Mouse (Mus musculus): Measurements from ENCODE around the gene Atf3. TPM values are rescaled to one million over a fixed set of nuclear protein-coding genes. Genes with fewer than 3 reads are reported as not detected.

The Atf3 gene
- total RNA-seq (2014; rRNA removed): 0.62 and 1.5 TPM in 2 replicates
- 1.1 and 1.4 TPM in 2 replicates for polyA plus RNA-seq (2015; fragmentation: Nextera tagmentation; extraction: Ambion mirVana)

DNA sequence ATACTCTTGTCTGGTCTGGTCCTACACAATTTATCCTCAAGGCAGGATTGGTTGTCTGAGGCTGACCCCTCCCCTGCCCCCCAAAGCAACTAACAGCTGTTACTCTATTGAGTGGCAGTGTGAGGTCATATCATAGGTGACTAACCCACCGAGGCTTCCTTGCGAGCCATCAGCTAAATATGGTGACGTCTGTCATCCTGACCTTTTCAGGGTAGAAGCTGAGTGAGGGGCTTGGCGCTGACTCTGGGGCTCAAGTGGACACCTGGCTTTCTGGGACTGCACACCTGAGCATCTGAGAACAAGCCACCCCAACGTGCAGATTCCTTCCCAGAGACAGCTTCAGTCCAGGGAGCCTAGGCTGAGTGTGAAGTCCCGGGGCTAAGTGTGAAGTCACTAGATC lies at the start of gene Atf3:
Gene Atf3 (minus strand): TSS at position 101 of the 400 bp plus-strand sequence.
- H3K4me2 ChIP-seq (ENCODE audit: low read depth): no peak within 1 kb of the TSS
- H3K4me3 ChIP-seq (ENCODE audit: low read depth, low read length): no peak within 1 kb of the TSS
- no peak for TF ChIP-seq CTCF (IDR thresholded peaks at IDR 0.05; ENCODE audit: low read depth)
- H3K4me1 ChIP-seq (ENCODE audit: insufficient read depth): no peaks in the 10 kb centered on the region
- no peaks in the 10 kb centered on the region for H3K36me3 ChIP-seq (ENCODE audit: insufficient read depth)
- ATAC-seq (no peak), DNase-seq (no peak)
- no peak within 1 kb of the TSS for H3K9ac ChIP-seq
- H3K9me3 ChIP-seq (ENCODE audit: low read length): no peaks in the 10 kb centered on the region
- WGBS: 75% methylated on average over 6 of the region's 6 CpGs
- H3K27me3 ChIP-seq (ENCODE audit: insufficient read depth, low read length): no peaks in the 10 kb centered on the region
- no peak within 1 kb of the TSS for H3K27ac ChIP-seq (ENCODE audit: low read depth, low read length)

DNA sequence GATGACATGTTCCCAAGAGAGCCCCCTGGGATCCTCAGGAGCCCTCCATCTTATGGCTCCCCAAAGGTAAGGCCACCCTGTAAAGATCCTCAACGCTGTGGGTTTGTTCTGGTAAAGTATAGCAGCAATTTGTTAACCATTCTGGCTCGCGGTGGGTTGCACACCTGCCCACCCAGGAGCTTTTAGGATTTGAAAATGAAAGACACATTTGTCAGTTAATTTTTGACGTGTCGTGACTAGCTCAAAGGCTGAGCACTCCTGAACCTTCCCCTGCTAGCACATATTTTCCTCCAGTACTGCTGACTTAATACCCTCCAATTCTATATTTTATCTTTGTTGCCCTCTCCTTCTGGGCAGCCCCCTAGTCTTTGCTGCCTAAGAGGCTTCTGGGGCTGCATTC lies 49.3 kb upstream of the Atf3 start:
- TF ChIP-seq CTCF (IDR thresholded peaks at IDR 0.05; ENCODE audit: low read depth): no peak
- H3K36me3 ChIP-seq (ENCODE audit: insufficient read depth): no peaks in the 10 kb centered on the region
- H3K27ac ChIP-seq (ENCODE audit: low read depth, low read length): no peak overlapping the region
- DNase-seq (no peak), ATAC-seq (no peak)
- no peaks in the 10 kb centered on the region for H3K4me1 ChIP-seq (ENCODE audit: insufficient read depth)
- no peak overlapping the region for H3K4me3 ChIP-seq (ENCODE audit: low read depth, low read length)
- H3K27me3 ChIP-seq (ENCODE audit: insufficient read depth, low read length): no peaks in the 10 kb centered on the region
- no peaks in the 10 kb centered on the region for H3K9me3 ChIP-seq (ENCODE audit: low read length)
- no peak overlapping the region for H3K4me2 ChIP-seq (ENCODE audit: low read depth)
- H3K9ac ChIP-seq: no peak overlapping the region
- WGBS: 87% methylated on average over 5 of the region's 5 CpGs

DNA sequence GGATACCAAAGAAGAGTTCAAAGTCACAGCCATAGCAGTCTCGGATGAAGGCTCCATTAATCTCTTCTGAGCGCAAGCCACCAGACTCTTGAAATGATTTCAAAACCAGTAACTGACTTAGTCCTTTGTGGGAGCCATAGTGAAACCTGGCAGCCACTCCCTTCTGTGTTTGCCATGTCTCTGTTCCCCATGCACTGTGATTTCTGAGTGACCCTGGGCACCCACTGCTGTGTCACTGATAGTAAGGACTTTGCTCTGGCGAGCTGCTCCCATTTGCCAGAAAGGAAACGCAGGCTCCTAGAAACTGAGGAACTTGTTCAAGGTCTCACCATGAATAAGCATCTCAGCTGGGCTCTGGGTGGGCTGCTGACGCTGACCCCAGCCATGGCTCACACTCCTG lies 45.6 kb upstream of the Atf3 start:
- Histone ChIP-seq H3K4me1 (ENCODE audit: insufficient read depth) (no peaks in the 10 kb centered on the region), H3K9ac (no peak overlapping the region), H3K9me3 (ENCODE audit: low read length) (no peaks in the 10 kb centered on the region), H3K36me3 (ENCODE audit: insufficient read depth) (no peaks in the 10 kb centered on the region), H3K27ac (ENCODE audit: low read depth, low read length) (no peak overlapping the region), H3K27me3 (ENCODE audit: insufficient read depth, low read length) (no peaks in the 10 kb centered on the region), H3K4me3 (ENCODE audit: low read depth, low read length) (no peak overlapping the region), H3K4me2 (ENCODE audit: low read depth) (no peak overlapping the region)
- no peak for TF ChIP-seq CTCF (IDR thresholded peaks at IDR 0.05; ENCODE audit: low read depth)
- 91% methylated on average over 5 of the region's 5 CpGs for WGBS
- DNase-seq (no peak), ATAC-seq (no peak)

DNA sequence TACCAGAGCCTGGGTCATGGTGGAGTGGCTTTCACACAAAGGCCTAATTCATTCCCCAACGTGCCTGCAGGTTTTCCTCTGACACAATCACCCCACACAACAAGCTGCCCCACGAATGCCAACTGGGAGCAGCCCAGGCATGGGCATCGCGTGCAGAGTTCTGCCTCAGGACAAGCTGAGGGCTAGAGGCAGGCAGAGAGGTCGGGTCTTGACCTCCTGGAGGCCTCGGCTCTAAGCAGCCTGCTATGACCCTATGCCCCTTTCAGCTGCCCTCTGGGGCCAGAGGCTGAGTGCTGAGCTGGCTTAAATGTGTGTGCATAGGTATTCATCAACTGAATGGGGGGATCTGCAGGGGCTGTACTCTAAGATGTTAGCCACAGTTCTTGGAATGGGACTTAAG lies 44.0 kb upstream of the Atf3 start:
- Histone ChIP-seq H3K4me1 (ENCODE audit: insufficient read depth) (no peaks in the 10 kb centered on the region), H3K27ac (ENCODE audit: low read depth, low read length) (0 out of 2 replicates have a peak overlapping the region, but pooled peaks have one; percentile 21), H3K9me3 (ENCODE audit: low read length) (no peaks in the 10 kb centered on the region), H3K27me3 (ENCODE audit: insufficient read depth, low read length) (no peaks in the 10 kb centered on the region), H3K9ac (no peak overlapping the region), H3K36me3 (ENCODE audit: insufficient read depth) (no peaks in the 10 kb centered on the region), H3K4me3 (ENCODE audit: low read depth, low read length) (no peak overlapping the region), H3K4me2 (ENCODE audit: low read depth) (no peak overlapping the region)
- 26% methylated on average over 6 of the region's 6 CpGs for WGBS
- no peak for TF ChIP-seq CTCF (IDR thresholded peaks at IDR 0.05; ENCODE audit: low read depth)
- DNase-seq (no peak), ATAC-seq (no peak)

DNA sequence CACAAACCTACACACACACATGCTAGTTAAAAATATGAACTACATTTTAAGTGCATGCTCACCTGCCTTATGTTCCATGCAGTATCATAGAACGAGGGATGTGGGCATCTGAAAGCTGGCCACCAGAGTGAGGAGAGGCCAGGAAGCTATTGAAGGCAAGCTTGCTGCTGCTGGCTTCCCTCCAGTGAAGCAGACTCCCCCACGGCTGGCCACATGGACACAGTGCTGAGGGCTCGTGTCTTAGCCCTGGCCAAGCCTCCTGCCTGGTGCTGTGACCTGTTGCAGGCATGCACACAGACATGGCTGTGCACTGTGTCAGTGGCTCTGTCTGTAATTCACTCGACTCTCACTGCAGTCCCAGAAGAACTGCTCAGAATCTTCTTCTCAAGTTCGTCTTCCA lies 41.8 kb upstream of the Atf3 start:
- H3K27ac ChIP-seq (ENCODE audit: low read depth, low read length): no peak overlapping the region
- DNase-seq (no peak), ATAC-seq (no peak)
- H3K9ac ChIP-seq: no peak overlapping the region
- no peaks in the 10 kb centered on the region for H3K36me3 ChIP-seq (ENCODE audit: insufficient read depth)
- WGBS: 72% methylated on average over 5 of the region's 5 CpGs
- no peaks in the 10 kb centered on the region for H3K4me1 ChIP-seq (ENCODE audit: insufficient read depth)
- no peak overlapping the region for H3K4me3 ChIP-seq (ENCODE audit: low read depth, low read length)
- H3K27me3 ChIP-seq (ENCODE audit: insufficient read depth, low read length): no peaks in the 10 kb centered on the region
- no peak overlapping the region for H3K4me2 ChIP-seq (ENCODE audit: low read depth)
- TF ChIP-seq CTCF (IDR thresholded peaks at IDR 0.05; ENCODE audit: low read depth): no peak
- H3K9me3 ChIP-seq (ENCODE audit: low read length): no peaks in the 10 kb centered on the region

DNA sequence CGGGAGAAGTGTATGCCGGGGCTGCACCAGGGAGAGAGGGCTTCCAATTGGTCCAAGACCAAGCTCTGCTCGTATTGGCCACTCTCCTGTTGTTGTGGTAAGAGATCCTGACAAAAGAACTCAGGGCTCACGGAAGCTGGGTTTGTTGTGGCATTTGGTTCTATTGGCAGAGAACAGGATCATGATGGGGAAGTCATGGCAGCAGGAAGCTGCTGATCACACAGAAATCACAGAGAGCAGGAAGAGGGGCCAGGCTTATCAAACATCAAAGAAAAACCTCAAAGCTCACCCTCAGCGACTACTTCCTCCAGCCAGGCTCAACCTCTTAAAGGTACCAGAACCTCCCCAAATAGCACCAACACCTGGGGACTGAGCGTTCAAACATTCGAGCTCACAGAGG lies 41.3 kb upstream of the Atf3 start:
- no peak overlapping the region for H3K9ac ChIP-seq
- no peak for TF ChIP-seq CTCF (IDR thresholded peaks at IDR 0.05; ENCODE audit: low read depth)
- no peak overlapping the region for H3K4me2 ChIP-seq (ENCODE audit: low read depth)
- 30% methylated on average over 7 of the region's 7 CpGs for WGBS
- DNase-seq (no peak), ATAC-seq (peak; percentile 16; the same call in 1 of the 2 replicates)
- no peaks in the 10 kb centered on the region for H3K4me1 ChIP-seq (ENCODE audit: insufficient read depth)
- no peaks in the 10 kb centered on the region for H3K27me3 ChIP-seq (ENCODE audit: insufficient read depth, low read length)
- no peaks in the 10 kb centered on the region for H3K9me3 ChIP-seq (ENCODE audit: low read length)
- no peak overlapping the region for H3K27ac ChIP-seq (ENCODE audit: low read depth, low read length)
- H3K36me3 ChIP-seq (ENCODE audit: insufficient read depth): no peaks in the 10 kb centered on the region
- H3K4me3 ChIP-seq (ENCODE audit: low read depth, low read length): no peak overlapping the region

DNA sequence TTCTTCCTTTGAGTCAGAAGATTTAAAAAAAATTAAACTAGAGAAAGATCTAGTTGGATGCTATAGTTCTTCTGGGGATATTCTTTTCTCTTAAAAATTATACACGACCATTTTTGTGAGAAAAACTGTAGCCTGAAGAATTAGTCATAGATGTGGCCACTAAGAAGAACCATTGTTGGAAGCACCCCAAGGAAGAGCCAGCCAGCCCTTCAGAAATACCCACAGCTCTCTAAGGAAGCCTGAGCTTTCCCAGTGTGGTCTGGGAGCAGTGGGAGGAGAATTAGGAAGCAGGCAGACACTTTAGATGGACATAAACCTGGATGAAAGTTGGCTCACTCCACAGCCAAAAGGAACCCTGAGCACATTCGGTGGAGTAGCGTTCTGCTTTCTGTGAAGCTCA lies 40.7 kb upstream of the Atf3 start:
- Histone ChIP-seq H3K4me1 (ENCODE audit: insufficient read depth) (no peaks in the 10 kb centered on the region), H3K9me3 (ENCODE audit: low read length) (no peaks in the 10 kb centered on the region), H3K36me3 (ENCODE audit: insufficient read depth) (no peaks in the 10 kb centered on the region), H3K4me2 (ENCODE audit: low read depth) (no peak overlapping the region), H3K4me3 (ENCODE audit: low read depth, low read length) (no peak overlapping the region), H3K27ac (ENCODE audit: low read depth, low read length) (no peak overlapping the region), H3K27me3 (ENCODE audit: insufficient read depth, low read length) (no peaks in the 10 kb centered on the region), H3K9ac (no peak overlapping the region)
- no peak for TF ChIP-seq CTCF (IDR thresholded peaks at IDR 0.05; ENCODE audit: low read depth)
- WGBS: 62% methylated on average over 3 of the region's 3 CpGs
- ATAC-seq (no peak), DNase-seq (no peak)

DNA sequence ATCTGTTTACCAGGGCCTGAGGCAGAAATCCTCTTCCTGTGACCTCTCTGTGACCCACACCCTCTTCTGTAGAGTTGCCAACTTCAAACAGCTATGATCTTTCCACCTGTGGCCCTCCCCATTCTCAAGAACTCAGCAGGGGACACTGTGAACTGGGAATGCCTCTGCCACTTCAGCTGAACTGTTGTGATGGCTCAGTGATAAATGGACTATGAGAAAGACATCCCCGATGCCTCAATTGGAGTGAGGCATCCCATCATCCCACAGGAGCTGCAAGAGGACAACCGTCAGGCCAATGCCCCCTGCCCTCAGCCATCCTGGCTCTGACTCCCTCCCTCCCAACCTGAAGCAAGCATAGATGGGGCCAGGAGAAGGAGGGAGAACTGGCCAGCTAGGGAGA lies 40.1 kb upstream of the Atf3 start:
- Histone ChIP-seq H3K9ac (no peak overlapping the region), H3K9me3 (ENCODE audit: low read length) (no peaks in the 10 kb centered on the region), H3K4me1 (ENCODE audit: insufficient read depth) (no peaks in the 10 kb centered on the region), H3K27me3 (ENCODE audit: insufficient read depth, low read length) (no peaks in the 10 kb centered on the region), H3K4me3 (ENCODE audit: low read depth, low read length) (no peak overlapping the region), H3K36me3 (ENCODE audit: insufficient read depth) (no peaks in the 10 kb centered on the region), H3K4me2 (ENCODE audit: low read depth) (no peak overlapping the region), H3K27ac (ENCODE audit: low read depth, low read length) (no peak overlapping the region)
- WGBS: 65% methylated on average over 2 of the region's 2 CpGs
- no peak for DNase-seq
- no peak for ATAC-seq
- TF ChIP-seq CTCF (IDR thresholded peaks at IDR 0.05; ENCODE audit: low read depth): no peak
